Mouse (Mus musculus) layer of hippocampus, postnatal 10 days (tissue): ENCODE data around the gene Clec10a. TPM values are rescaled to one million over a fixed set of nuclear protein-coding genes. Genes with fewer than 3 reads are reported as not detected.
A peak's percentile ranks its signal among the peaks of the same experiment; 100 is the strongest.

Experiments used
- DNase-seq, 2 experiments: peaks; one replicate each; pipeline ENCODE4 v3.0.0; 2021; ENCODE audit warnings: low spot score in 2 of 2
- total RNA-seq, 2 experiments: library from RNA; stranded (reverse); gene quantifications; 2 replicates each; pipeline ENCODE4 v1.2.3; 2021

Clec10a gene
- total RNA-seq, 2 experiments from 2014 or later = 1.2 to 1.4 TPM

GRCm38 (mm10) chr11:70180496-70180895, 24.5 kb downstream of the Clec10a start:
- DNase-seq = no peak

- DNase-seq = no peak
These were observed 29.1 kb downstream of the Clec10a start for GRCm38 (mm10) chr11:70185120-70185519.

GRCm38 (mm10) chr11:70189319-70190134, 33.5 kb downstream of the Clec10a start:
- no peak for DNase-seq

GRCm38 (mm10) chr11:70191188-70191587, 35.2 kb downstream of the Clec10a start:
- DNase-seq = no peak

- no peak for DNase-seq
These were observed 36.2 kb downstream of the Clec10a start for GRCm38 (mm10) chr11:70192157-70192556.

- DNase-seq = no peak
These were observed 37.6 kb downstream of the Clec10a start for GRCm38 (mm10) chr11:70193354-70194285.

GRCm38 (mm10) chr11:70198332-70198731, 42.3 kb downstream of the Clec10a start:
- DNase-seq = no peak

GRCm38 (mm10) chr11:70199107-70199506, 43.1 kb downstream of the Clec10a start:
- DNase-seq = no peak

GRCm38 (mm10) chr11:70200036-70200608, 44.1 kb downstream of the Clec10a start:
- no peak for DNase-seq

GRCm38 (mm10) chr11:70201691-70202090, 45.7 kb downstream of the Clec10a start:
- peak; percentile 81 to 87 for DNase-seq

GRCm38 (mm10) chr11:70206801-70207200, 50.8 kb downstream of the Clec10a start:
- DNase-seq = no peak

GRCm38 (mm10) chr11:70207283-70207682, 51.3 kb downstream of the Clec10a start:
- no peak for DNase-seq

GRCm38 (mm10) chr11:70208778-70209388, 52.9 kb downstream of the Clec10a start:
- no peak for DNase-seq

GRCm38 (mm10) chr11:70210681-70211080, 54.7 kb downstream of the Clec10a start:
- no peak for DNase-seq

GRCm38 (mm10) chr11:70211972-70212371, 56.0 kb downstream of the Clec10a start:
- no peak for DNase-seq

GRCm38 (mm10) chr11:70212423-70212822, 56.4 kb downstream of the Clec10a start, which contains the start of gene Slc16a11:
Gene Slc16a11 (plus strand): TSS chr11:70212752.
- peak in 1 of 2 experiments; percentile 16 for DNase-seq

- peak; percentile 78 to 84 for DNase-seq
These were observed 56.9 kb downstream of the Clec10a start for GRCm38 (mm10) chr11:70212896-70213295.

GRCm38 (mm10) chr11:70213736-70214135, 57.7 kb downstream of the Clec10a start:
- peak in 1 of 2 experiments; percentile 44 for DNase-seq

GRCm38 (mm10) chr11:70214191-70214855, 58.3 kb downstream of the Clec10a start:
- peak in 1 of 2 experiments; percentile 63 for DNase-seq

GRCm38 (mm10) chr11:70214856-70215209, 58.8 kb downstream of the Clec10a start:
- DNase-seq = peak in 1 of 2 experiments; percentile 39
